Mouse (Mus musculus) G1E (cell line): ENCODE results near the gene Ifitm10.

Source experiments
- CTCF ChIP-seq: IDR thresholded peaks from 2 replicates; pipeline ENCODE4 v1.5.1; 2012; ENCODE audit warnings: low read depth, low read length, inconsistent platforms, mixed read lengths
- POLR2AphosphoS5 ChIP-seq: IDR thresholded peaks from 2 replicates; pipeline ENCODE4 v1.6.1; 2012; ENCODE audit warnings: low read depth, low read length, inconsistent platforms; ENCODE audit not compliant: insufficient replicate concordance

GRCm38 (mm10) chr7:142347542-142347941 is 26.0 kb downstream of the Ifitm10 start:
- TF ChIP-seq CTCF: no peak
- no peak for TF ChIP-seq POLR2AphosphoS5
